Mouse (Mus musculus) G1E (cell line): Measurements from ENCODE around the gene Hdac4. TPM values are rescaled to one million over a fixed set of nuclear protein-coding genes. Genes with fewer than 3 reads are reported as not detected.

Experiments
- ATAC-seq: 2 replicates; pipeline ENCODE4 v1.8.0; 2016; ENCODE audit warnings: mild to moderate bottlenecking; ENCODE audit not compliant: insufficient number of reproducible peaks, poor library complexity, low FRiP score, severe bottlenecking; ENCODE audit errors: extremely low read depth
- DNase-seq: peaks from one replicate; pipeline ENCODE4 v3.0.0; 2012; ENCODE audit warnings: low spot score
- H3K27me3 ChIP-seq: 2 replicates; pipeline ENCODE4 v1.6.1; 2012; ENCODE audit warnings: mild to moderate bottlenecking, low read length, inconsistent platforms; ENCODE audit not compliant: insufficient read depth
- H3K36me3 ChIP-seq: replicated peaks from 2 replicates; pipeline ENCODE3; 2012; ENCODE audit warnings: mild to moderate bottlenecking, inconsistent platforms
- H3K4me1 ChIP-seq: 2 replicates; pipeline ENCODE4 v1.6.1; 2012; ENCODE audit warnings: low read depth, low read length, inconsistent platforms, mixed read lengths; ENCODE audit not compliant: insufficient read depth
- H3K4me3 ChIP-seq: 2 replicates; pipeline ENCODE4 v1.5.1; 2012; ENCODE audit warnings: low read depth, mild to moderate bottlenecking, inconsistent platforms, low read length, moderate library complexity, mixed read lengths
- H3K9me3 ChIP-seq: replicated peaks from 2 replicates; pipeline ENCODE4 v1.6.1; 2012; ENCODE audit warnings: inconsistent platforms
- CTCF ChIP-seq: IDR thresholded peaks from 2 replicates; pipeline ENCODE4 v1.5.1; 2012; ENCODE audit warnings: low read depth, low read length, inconsistent platforms, mixed read lengths
- GATA1 ChIP-seq: IDR thresholded peaks from 2 replicates; pipeline ENCODE4 v1.6.1; 2012; ENCODE audit warnings: borderline replicate concordance, low read length, inconsistent platforms, mixed read lengths
- GATA2 ChIP-seq: IDR thresholded peaks from 2 replicates; pipeline ENCODE4 v1.6.1; 2012; ENCODE audit warnings: low read depth, low read length, inconsistent platforms, borderline replicate concordance
- POLR2AphosphoS5 ChIP-seq: IDR thresholded peaks from 2 replicates; pipeline ENCODE4 v1.6.1; 2012; ENCODE audit warnings: low read depth, low read length, inconsistent platforms; ENCODE audit not compliant: insufficient replicate concordance
- TAL1 ChIP-seq: conservative IDR thresholded peaks from 2 replicates; pipeline ENCODE4 v1.6.1; 2012; ENCODE audit warnings: low read depth, low read length, inconsistent platforms, mixed read lengths
- polyA plus RNA-seq: library from polyadenylated mRNA; stranded (reverse); fragments of >175 nt; gene quantifications from 2 replicates; pipeline ENCODE4 v1.2.3, GENCODE M21; 2012
- total RNA-seq, 2 experiments: library from RNA; stranded (forward) in 1 of 2; stranded (reverse) in 1 of 2; fragments of 200-1000 nt in 1 of 2; fragments of >200 nt in 1 of 2; fragmentation: Nextera tagmentation in 1 of 2; gene quantifications; 2 replicates each; pipeline ENCODE4 v1.2.3; 2014 to 2017

Gene Hdac4
- total and polyA plus RNA-seq, 3 experiments, result 15.0 to 27.2 (median 19.7) TPM

- no peak for DNase-seq
- Histone ChIP-seq H3K9me3 (no peaks in the 10 kb centered on the region), H3K27me3 (peaks cover 18% of the 10 kb centered on the region), H3K4me1 (no peaks in the 10 kb centered on the region), H3K36me3 (no peaks in the 10 kb centered on the region), H3K4me3 (no peak overlapping the region)
- no peak for TF ChIP-seq POLR2AphosphoS5
- no peak for TF ChIP-seq TAL1
- no peak for TF ChIP-seq GATA1
- no peak for TF ChIP-seq CTCF
- no peak for TF ChIP-seq GATA2
- no peak for ATAC-seq
Observed at GRCm38 (mm10) chr1:92216710-92217109, 21.2 kb upstream of the Hdac4 start.

- Histone ChIP-seq H3K4me1 (no peaks in the 10 kb centered on the region), H3K4me3 (no peak overlapping the region), H3K9me3 (no peaks in the 10 kb centered on the region), H3K36me3 (no peaks in the 10 kb centered on the region), H3K27me3 (peaks cover 18% of the 10 kb centered on the region)
- no peak for ATAC-seq
- DNase-seq, result no peak
- TF ChIP-seq CTCF (no peak), POLR2AphosphoS5 (no peak), TAL1 (no peak), GATA1 (no peak), GATA2 (no peak)
Observed at GRCm38 (mm10) chr1:92215996-92216630, 20.6 kb upstream of the Hdac4 start.

- H3K36me3 ChIP-seq, result no peaks in the 10 kb centered on the region
- no peak overlapping the region for H3K4me3 ChIP-seq
- no peak for TF ChIP-seq CTCF
- H3K9me3 ChIP-seq, result no peaks in the 10 kb centered on the region
- DNase-seq (no peak), ATAC-seq (no peak)
- H3K4me1 ChIP-seq, result no peaks in the 10 kb centered on the region
- peaks cover 22% of the 10 kb centered on the region for H3K27me3 ChIP-seq
Observed at GRCm38 (mm10) chr1:92215131-92215638, 19.7 kb upstream of the Hdac4 start.

- Histone ChIP-seq H3K4me1 (no peaks in the 10 kb centered on the region), H3K27me3 (peaks cover 31% of the 10 kb centered on the region), H3K9me3 (no peaks in the 10 kb centered on the region), H3K36me3 (no peaks in the 10 kb centered on the region), H3K4me3 (no peak overlapping the region)
- ATAC-seq (no peak), DNase-seq (no peak)
- TF ChIP-seq POLR2AphosphoS5, result no peak
- no peak for TF ChIP-seq GATA2
- no peak for TF ChIP-seq TAL1
- no peak for TF ChIP-seq GATA1
- no peak for TF ChIP-seq CTCF
Observed at GRCm38 (mm10) chr1:92212003-92212750, 16.7 kb upstream of the Hdac4 start.

DNA sequence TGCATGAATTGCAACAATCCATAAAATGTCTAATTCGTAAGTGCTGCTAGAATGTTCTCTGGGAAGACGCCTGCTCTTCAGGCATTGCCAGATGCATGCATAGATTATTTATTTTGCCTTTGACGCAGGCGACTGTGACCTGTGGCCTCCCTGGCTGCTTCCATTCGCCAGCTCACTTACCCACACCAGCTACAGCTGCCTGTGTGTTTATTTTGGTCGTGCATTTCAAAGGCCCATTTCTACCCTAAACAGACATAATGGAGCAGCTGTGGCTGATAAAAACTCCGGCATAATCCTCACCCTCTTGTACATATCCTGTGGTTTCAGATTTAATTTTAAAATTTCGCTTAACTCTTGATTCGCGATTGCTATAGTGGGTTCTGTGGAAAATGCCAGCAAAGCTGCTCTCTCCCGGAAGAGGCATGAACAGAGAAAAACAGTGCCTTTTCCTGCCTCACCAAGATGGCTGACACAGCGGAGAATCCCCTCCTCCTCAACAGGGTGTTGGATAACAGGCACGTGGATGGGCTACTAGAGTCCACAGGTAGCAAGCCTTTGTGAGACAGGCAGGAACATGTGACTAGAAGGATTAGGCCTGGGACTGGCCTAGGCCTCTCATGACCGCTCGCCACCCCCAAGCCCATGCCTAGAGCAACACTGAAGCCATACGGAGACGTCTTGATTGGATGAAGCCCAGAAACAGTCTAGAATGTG, 7.3 kb upstream of the Hdac4 start:
- Histone ChIP-seq H3K9me3 (no peaks in the 10 kb centered on the region), H3K4me1 (no peaks in the 10 kb centered on the region), H3K27me3 (peaks cover 18% of the 10 kb centered on the region), H3K36me3 (no peaks in the 10 kb centered on the region), H3K4me3 (no peak overlapping the region)
- DNase-seq, result no peak
- ATAC-seq, result no peak
- TF ChIP-seq TAL1 (no peak), POLR2AphosphoS5 (no peak), GATA2 (no peak), GATA1 (no peak), CTCF (no peak)

- H3K36me3 ChIP-seq, result no peaks in the 10 kb centered on the region
- ATAC-seq (no peak), DNase-seq (no peak)
- H3K9me3 ChIP-seq, result no peaks in the 10 kb centered on the region
- H3K4me3 ChIP-seq, result no peak overlapping the region
- TF ChIP-seq CTCF, result no peak
- TF ChIP-seq GATA1, result no peak
- TF ChIP-seq TAL1, result no peak
- TF ChIP-seq POLR2AphosphoS5, result no peak
- no peak for TF ChIP-seq GATA2
- H3K4me1 ChIP-seq, result peaks cover 5% of the 10 kb centered on the region
- peaks cover 41% of the 10 kb centered on the region for H3K27me3 ChIP-seq
Observed at GRCm38 (mm10) chr1:92190463-92190862, 5.0 kb downstream of the Hdac4 start.
